Mouse (Mus musculus) adrenal gland, postnatal 4 days (tissue): Measurements from ENCODE around the gene Bahcc1. TPM values are rescaled to one million over a fixed set of nuclear protein-coding genes. Genes with fewer than 3 reads are reported as not detected.

Experiments used
- DNase-seq, 2 experiments: peaks; one replicate each; pipeline ENCODE4 v3.0.0; 2021 to 2022; ENCODE audit warnings: low spot score in 2 of 2, mixed read lengths in 2 of 2
- long read RNA-seq, 2 experiments: library from polyadenylated mRNA; stranded (forward); transcript quantifications; one replicate each; pipeline ENCODE4 v2.0.0; 2021
- total RNA-seq, 2 experiments: library from RNA; stranded (reverse); gene quantifications; 2 replicates each; pipeline ENCODE4 v1.2.3; 2021

The Bahcc1 gene
- 10 to 100 TPM; 25.3 to 26.7 TPM for total RNA-seq
- long read RNA-seq, experiment 1, partial matches to known transcripts = 0 of 2 reads
- long read RNA-seq, experiment 1, other reads (novel, unspliced or antisense) = 2 of 2 reads
- long read RNA-seq, experiment 2, partial matches to known transcripts = 8 of 10 reads
- long read RNA-seq, experiment 2, other reads (novel, unspliced or antisense) = 2 of 10 reads

- DNase-seq = peak; percentile 100
Observed at GRCm38 (mm10) chr11:120232230-120233097, at the start of gene Bahcc1. Gene Bahcc1 (plus strand): TSS chr11:120232947.

- no peak for DNase-seq
Observed at GRCm38 (mm10) chr11:120183180-120183579, 49.6 kb upstream of the Bahcc1 start.

- DNase-seq = no peak
Observed at GRCm38 (mm10) chr11:120183708-120184107, 49.0 kb upstream of the Bahcc1 start.

GRCm38 (mm10) chr11:120184371-120185315 is 48.1 kb upstream of the Bahcc1 start:
- peak in 1 of 2 experiments; percentile 32 for DNase-seq

GRCm38 (mm10) chr11:120185316-120186141 is 47.2 kb upstream of the Bahcc1 start:
- peak in 1 of 2 experiments; percentile 39 for DNase-seq

- no peak for DNase-seq
Observed at GRCm38 (mm10) chr11:120186145-120186740, 46.5 kb upstream of the Bahcc1 start.

- DNase-seq = no peak
Observed at GRCm38 (mm10) chr11:120186821-120187235, 45.9 kb upstream of the Bahcc1 start.

GRCm38 (mm10) chr11:120187236-120188101 is 45.3 kb upstream of the Bahcc1 start:
- no peak for DNase-seq

- no peak for DNase-seq
Observed at GRCm38 (mm10) chr11:120188102-120188480, 44.7 kb upstream of the Bahcc1 start.

GRCm38 (mm10) chr11:120188481-120189441 is 44.0 kb upstream of the Bahcc1 start:
- peak in 1 of 2 experiments; percentile 34 for DNase-seq

GRCm38 (mm10) chr11:120189459-120190312 is 43.1 kb upstream of the Bahcc1 start:
- peak; percentile 98 to 99 for DNase-seq

GRCm38 (mm10) chr11:120190526-120191412 is 42.0 kb upstream of the Bahcc1 start:
- DNase-seq = no peak

GRCm38 (mm10) chr11:120198831-120199230 is 33.9 kb upstream of the Bahcc1 start:
- DNase-seq = no peak

GRCm38 (mm10) chr11:120199766-120200165 is 33.0 kb upstream of the Bahcc1 start:
- no peak for DNase-seq

GRCm38 (mm10) chr11:120200621-120201020 is 32.1 kb upstream of the Bahcc1 start:
- DNase-seq = no peak

GRCm38 (mm10) chr11:120204200-120204599 is 28.5 kb upstream of the Bahcc1 start:
- no peak for DNase-seq
